21 mouse cellular contexts compared by ENCODE assay signal in genomic region chr2:92929696-92930095, GRCm38 (mm10). TPM values are rescaled to one million over a fixed set of nuclear protein-coding genes. Genes with fewer than 3 reads are reported as not detected.
DNase-seq lines count a peak whose midpoint lies in the region; TF ChIP-seq lines count a peak whose summit lies in the region.
"Had no signal": no experiment of that assay in that cellular context is flagged by ENCODE, and none has a peak within 500 bp of the region (broad histone marks: within the 10 kb centered on the region; RNA-seq: fewer than 3 reads in every experiment).

No protein-coding gene starts in this region.

- H3K27ac ChIP-seq in thymus, adult 2 months (ENCODE audit: control insufficient read depth, insufficient read depth, low read length), result peak overlapping the region; percentile 84
- H3K27ac ChIP-seq: embryonic facial prominence, embryonic 10.5 days; embryonic facial prominence, embryonic 12.5 days; forebrain, embryonic 13.5 days; forebrain, embryonic 15.5 days had no signal

- no peaks in the 10 kb centered on the region; the same call in 1 of the 2 replicates for H3K36me3 ChIP-seq in thymus, adult 2 months (ENCODE audit: control insufficient read depth, insufficient read depth, low read length)
- H3K36me3 ChIP-seq: embryonic facial prominence, embryonic 10.5 days; embryonic facial prominence, embryonic 12.5 days; forebrain, embryonic 15.5 days; G1E had no signal

- H3K4me1 ChIP-seq in thymus, adult 2 months (replicated peaks; ENCODE audit: control insufficient read depth, insufficient read depth, low read length), result peaks cover 53% of the 10 kb centered on the region

- WGBS in thymus, adult 2 months, result 94% methylated on average over 5 of the region's 5 CpGs

- no peak for TF ChIP-seq CTCF in thymus, adult 2 months (IDR thresholded peaks at IDR 0.05; ENCODE audit: borderline replicate concordance, control insufficient read depth, extremely low read depth, insufficient read depth, low read length, poor library complexity)

- DNase-seq in thymus, adult 2 months, result no peak
- no peak for DNase-seq in thymus, postnatal 10 days (ENCODE audit: low spot score in 2 of 2)
- peak; percentile 30 for DNase-seq in R1 (ENCODE audit: low read depth, low spot score)
- no peak for DNase-seq in cerebellum, postnatal 10 days
- no peak for DNase-seq in embryo, embryonic 11 days
- DNase-seq: adrenal gland, adult 8-10 months; adrenal gland, postnatal 14 days; adrenal gland, postnatal 36 days; cerebellum, adult 11-12 months; cerebellum, adult 2 months; cerebellum, adult 9-10 months; cerebellum, postnatal 14 days; cerebellum, postnatal 36 days; forebrain, postnatal 0 days had no signal

- no peak overlapping the region for H3K4me3 ChIP-seq in thymus, adult 2 months (ENCODE audit: control insufficient read depth, insufficient read depth, low read length)
- H3K4me3 ChIP-seq: embryonic facial prominence, embryonic 10.5 days; embryonic facial prominence, embryonic 12.5 days; forebrain, embryonic 13.5 days; forebrain, embryonic 15.5 days had no signal

- TF ChIP-seq POLR2A in thymus, adult 2 months (IDR thresholded peaks at IDR 0.05; ENCODE audit: control insufficient read depth, extremely low read depth, insufficient read depth, low read length, poor library complexity), result no peak

- H3K27me3 ChIP-seq in thymus, adult 2 months (ENCODE audit: control insufficient read depth, insufficient read depth, low read length), result no peaks in the 10 kb centered on the region
- H3K27me3 ChIP-seq: embryonic facial prominence, embryonic 12.5 days; forebrain, embryonic 13.5 days; forebrain, embryonic 15.5 days; Patski had no signal

RNA-seq across cellular contexts. Expression of gene Syt13, which starts 14.8 kb away (rescaled TPM):
- polyA plus RNA-seq in thymus, adult 2 months (2012; rRNA removed), result 51.8 and 59.6 TPM in 2 replicates
- polyA plus RNA-seq: activated CD4-positive, CD25-positive, alpha-beta regulatory T cell, adult 4 months; G1E had no signal
